Mouse (Mus musculus) liver, postnatal 0 days (tissue): Measurements from ENCODE around the gene Rcan2.

Source experiments
- CTCF ChIP-seq: sonication (generic); IDR thresholded peaks from 2 replicates; pipeline ENCODE4 v1.5.1; 2016; ENCODE audit warnings: antibody characterized with exemption, low read depth
- EP300 ChIP-seq: IDR thresholded peaks from 2 replicates; pipeline ENCODE4 v1.6.1; 2016; ENCODE audit warnings: antibody characterized with exemption, low read depth, mild to moderate bottlenecking

DNA sequence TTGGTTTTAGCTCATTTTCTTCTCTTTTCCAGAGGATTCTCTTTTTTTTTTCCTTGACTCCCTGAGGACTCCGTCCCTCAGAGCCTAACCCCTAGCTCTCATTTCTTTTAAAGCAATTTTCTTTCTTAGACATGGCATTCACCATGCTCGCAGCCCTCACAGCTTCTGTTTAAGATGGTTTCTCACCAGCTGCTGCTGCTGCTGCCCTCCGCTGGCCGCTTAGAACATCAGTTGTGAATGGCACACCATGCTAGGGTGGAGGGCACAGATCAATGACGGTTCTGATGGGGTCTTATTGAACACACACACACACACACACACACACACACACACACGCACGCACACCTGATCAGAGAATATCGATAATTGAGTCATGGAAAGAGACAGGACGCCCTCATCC is 67.7 kb downstream of the Rcan2 start:
- TF ChIP-seq CTCF (peak; percentile 20; the same call in 1 of the 2 replicates), EP300 (no peak)
